Mouse (Mus musculus): Measurements from ENCODE around the gene Camp. TPM values are rescaled to one million over a fixed set of nuclear protein-coding genes. Genes with fewer than 3 reads are reported as not detected.

Camp gene
- total RNA-seq (2021) = not detected

DNA sequence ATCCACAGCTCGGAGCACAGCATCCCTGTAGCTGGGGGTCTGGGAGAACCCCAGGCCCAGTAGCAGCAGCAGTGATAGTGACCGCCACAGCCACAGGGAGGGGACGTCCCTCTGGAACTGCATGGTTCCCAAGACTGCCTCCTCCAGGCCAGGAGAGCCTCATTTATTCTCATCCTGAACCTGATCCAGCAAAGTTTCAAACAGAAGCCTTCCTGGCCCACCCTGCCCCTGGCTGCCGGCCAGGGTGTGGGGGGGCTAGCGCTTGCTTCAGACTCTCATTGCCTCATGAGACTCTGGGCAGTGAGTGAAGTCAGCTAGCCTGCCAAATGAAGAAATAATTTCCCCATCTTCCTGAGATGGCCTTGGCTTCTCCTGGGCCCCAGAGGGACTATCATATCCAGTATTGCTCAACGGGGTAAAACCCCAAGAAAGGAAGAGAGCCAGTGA lies at the start of gene Camp:
TSS of gene Camp (minus strand) at position 306 of the 447 bp plus-strand sequence.
- intact Hi-C loops (cut with DNase I) = no loop called here
- DNase-seq (ENCODE audit: extremely low spot score in 1 of 2, low spot score in 2 of 2) = peak in 1 of 2 experiments; percentile 30

DNA sequence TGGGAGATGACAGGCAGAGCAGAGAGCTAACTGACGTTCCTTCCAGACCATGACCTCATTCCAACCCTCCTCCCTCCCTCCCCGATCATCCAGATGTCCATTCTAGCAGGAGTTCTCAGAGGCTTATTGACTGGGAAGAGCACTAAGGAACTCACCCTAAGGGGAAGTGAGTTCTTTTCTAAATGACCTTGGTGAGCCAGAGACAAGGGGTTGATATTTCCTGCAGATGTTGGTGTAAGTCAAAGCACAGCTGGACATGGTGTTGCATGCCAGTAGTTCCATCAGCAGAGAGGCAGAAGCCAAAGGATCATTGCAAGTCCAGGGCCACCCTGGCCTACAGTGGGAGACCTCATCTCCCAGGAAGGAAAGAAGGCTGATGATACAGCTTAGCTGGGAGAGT lies 48.6 kb upstream of the Camp start:
- DNase-seq (ENCODE audit: extremely low spot score in 1 of 2, low spot score in 2 of 2) = no peak
- intact Hi-C loops (cut with DNase I) = no loop called here

DNA sequence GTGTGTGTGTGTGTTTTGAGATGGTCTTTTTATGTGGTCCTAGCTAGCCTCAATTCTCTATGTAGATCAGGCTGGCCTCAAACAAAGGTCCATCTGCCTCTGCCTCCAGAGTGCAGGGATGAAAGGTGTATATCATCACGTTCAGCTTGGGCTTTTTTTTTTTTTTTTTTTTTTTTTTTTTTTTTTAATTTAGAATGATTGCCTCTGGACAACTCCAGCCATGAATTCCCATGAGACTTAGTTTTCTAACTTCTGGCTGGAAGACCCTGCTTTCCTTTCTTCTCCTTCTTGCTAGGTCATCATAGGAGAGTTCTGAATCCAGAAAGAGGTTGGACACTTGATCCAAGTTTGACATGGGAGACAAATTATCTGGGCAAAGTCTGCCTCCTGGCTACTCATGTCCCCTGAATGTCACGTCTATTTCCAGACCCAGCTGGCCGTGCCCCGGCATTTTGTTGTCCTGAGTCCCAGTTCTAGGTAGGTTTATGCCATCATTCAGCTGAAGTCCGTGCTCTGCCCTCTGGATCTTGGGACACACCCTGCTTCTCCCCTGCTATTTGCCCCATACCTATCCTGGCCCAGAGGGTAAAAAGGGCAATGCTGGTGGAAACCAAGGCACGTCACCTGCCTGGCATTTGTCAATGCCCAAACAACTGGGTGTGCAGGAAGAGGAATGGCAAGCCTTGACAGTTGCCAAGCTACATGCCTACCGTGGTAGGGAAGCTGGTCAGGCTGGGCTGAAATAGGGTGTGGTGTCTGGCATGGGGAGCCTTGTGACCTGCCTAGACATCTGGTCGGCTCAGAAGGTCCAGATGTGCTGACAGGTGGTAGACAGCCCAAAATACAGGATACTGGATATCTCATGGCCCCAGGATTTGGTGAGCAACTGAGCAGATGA lies 47.1 kb upstream of the Camp start:
- intact Hi-C loops (cut with DNase I) = no loop called here

DNA sequence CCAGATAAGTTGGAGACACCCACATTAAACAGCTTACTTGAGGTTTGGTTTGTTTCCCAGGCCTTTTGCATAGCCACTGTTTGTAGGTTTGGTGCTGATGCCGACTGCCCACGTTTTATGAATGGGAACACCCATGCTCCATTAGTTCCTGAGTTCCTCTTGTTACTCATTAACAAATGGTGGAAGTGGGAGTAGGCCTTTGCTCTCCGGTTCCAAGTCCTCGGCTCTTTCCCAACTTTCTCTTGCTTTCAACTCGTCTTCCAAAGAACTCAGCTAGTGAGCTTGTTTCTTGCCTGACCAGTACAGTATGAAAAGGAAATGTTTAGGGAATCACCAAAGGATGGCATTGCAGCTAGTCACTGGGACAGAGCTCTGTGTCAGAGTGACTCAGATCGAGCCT lies 46.2 kb upstream of the Camp start:
- DNase-seq (ENCODE audit: extremely low spot score in 1 of 2, low spot score in 2 of 2) = no peak
- intact Hi-C loops (cut with DNase I) = no loop called here

More for the DNA sequence above, 47.1 kb upstream of the Camp start:
- DNase-seq (ENCODE audit: extremely low spot score in 1 of 2, low spot score in 2 of 2) = no peak

DNA sequence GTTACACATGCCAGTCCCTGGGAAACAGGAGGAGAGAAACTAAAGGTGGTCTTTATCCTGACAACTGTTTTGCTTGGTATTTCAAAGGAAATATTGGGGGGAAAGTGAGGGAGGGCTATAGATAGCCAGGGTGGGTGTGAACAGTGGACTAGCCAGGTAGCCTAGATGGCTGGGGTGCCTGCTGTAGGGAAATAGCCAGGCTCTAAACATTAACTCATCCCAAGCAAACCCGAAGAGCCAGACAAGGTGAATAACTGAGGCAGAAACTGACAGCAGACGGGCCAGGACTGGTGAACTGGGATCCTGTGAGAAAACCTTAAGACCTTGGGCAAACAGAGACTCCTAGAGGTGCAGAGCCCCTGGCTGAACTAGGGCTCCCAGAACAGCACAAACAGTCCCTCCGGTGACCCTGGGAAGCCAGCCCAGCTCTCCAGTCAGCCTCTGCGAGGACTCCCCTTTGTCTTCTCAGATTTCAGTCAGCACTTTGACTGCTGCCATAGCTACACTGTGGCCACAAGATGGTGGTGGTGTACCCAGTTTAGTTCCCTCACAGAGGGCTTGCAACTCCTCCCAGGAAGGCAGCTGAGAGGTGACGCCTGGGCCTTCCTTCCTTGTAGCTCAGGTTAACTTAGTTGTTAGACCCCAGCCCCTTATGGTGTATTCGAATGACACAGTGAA lies 45.1 kb upstream of the Camp start:
- intact Hi-C loops (cut with DNase I) = loop anchor here (5.0 kb wide), 3 partner anchors 38 to 178 kb away; partner anchors contain the start of gene Map4
- DNase-seq (ENCODE audit: extremely low spot score in 1 of 2, low spot score in 2 of 2) = peak; percentile 74 to 85

DNA sequence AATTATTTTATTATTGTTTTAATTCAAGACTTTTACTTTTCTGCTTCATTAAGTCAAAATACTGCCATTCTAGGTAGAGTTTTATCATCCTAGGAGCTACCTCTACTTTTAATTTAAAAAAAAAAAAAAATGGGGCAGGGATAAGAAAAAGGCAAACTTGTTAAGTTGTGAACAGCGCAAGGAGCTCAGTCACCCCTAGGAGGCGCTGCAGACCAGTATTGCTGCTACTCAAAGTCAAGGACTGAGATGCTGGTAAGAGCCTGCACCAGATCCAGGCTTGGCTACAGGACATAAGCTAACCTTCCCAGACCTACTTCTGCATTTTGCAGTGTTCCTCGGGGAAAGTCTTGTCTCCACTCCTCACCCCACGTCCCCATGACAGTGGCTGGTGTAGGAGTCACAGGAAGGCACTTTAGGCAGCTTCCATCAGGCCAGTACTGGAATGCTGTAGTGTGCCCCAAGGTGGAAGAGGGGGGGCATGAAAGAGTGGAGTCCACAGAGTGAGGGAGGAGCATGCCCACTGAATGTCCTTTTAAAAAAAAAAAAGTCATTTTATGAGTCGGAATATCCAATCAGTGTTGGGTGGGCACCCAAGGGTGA lies 43.3 kb upstream of the Camp start:
- DNase-seq (ENCODE audit: extremely low spot score in 1 of 2, low spot score in 2 of 2) = peak; percentile 61 to 85
- intact Hi-C loops (cut with DNase I) = loop anchor here (5.0 kb wide), 3 partner anchors 40 to 180 kb away; partner anchors contain the start of gene Map4

DNA sequence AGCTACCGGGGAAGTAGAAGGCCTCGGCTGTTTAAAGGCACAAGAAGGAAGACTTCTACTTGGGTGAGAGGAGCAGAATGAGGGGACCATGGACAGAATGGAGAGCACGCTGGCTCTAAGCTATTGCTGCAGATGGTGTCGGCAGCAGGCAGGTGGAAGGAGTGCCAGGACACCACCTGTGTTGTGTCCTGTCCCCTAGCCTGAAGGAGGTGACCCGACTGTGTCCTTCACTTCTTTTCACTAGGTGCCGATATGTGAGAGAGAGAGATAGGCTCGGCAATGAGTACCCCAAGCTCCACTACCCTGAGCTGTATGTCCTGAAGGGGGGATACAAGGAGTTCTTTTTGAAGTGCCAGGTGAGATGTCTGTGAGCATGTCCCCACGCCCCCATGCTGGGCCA lies 42.1 kb upstream of the Camp start:
- no peak for DNase-seq (ENCODE audit: extremely low spot score in 1 of 2, low spot score in 2 of 2)
- intact Hi-C loops (cut with DNase I) = loop anchor here (5.0 kb wide), 3 partner anchors 41 to 181 kb away; partner anchors contain the start of gene Map4

DNA sequence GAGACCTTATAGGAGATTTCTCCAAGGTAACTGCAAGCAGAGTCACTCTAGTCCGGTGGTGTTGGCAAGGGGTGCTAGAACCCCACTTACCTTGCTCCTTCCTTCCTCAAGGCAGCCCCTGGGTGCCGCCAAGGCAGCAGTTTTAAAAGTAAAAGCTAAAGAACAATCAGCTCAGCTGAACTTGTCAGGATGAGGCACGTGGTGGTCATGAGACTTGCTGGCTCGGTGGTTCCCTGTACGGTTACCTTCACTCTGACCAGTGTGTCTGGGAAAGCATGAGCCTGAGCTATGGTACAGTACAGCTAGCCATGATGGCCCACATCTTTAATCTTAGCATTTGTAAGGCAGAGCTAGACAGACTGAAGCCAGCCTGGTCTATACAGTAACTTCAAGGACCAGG lies 37.9 kb upstream of the Camp start:
- intact Hi-C loops (cut with DNase I) = no loop called here
- DNase-seq (ENCODE audit: extremely low spot score in 1 of 2, low spot score in 2 of 2) = no peak

DNA sequence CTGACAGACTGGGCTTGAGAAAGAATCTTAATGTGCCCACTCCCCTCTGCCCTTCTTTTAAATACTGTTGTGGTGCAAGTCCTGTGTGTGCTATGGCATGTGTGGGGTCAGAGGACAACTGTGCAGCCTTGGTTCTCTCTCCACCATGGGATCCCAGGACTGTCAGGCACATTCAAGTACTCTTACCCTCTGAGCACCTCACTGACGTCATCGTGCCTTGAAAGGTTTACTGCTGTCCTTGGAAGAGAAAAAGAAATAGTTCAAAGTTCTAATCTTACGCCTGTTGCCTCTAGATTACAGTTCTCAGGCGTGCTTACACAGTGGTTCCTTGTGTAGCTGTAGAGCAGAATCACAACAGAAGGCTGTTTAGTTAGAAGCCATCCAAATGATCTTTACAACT lies 36.8 kb upstream of the Camp start:
- no peak for DNase-seq (ENCODE audit: extremely low spot score in 1 of 2, low spot score in 2 of 2)
- intact Hi-C loops (cut with DNase I) = no loop called here

DNA sequence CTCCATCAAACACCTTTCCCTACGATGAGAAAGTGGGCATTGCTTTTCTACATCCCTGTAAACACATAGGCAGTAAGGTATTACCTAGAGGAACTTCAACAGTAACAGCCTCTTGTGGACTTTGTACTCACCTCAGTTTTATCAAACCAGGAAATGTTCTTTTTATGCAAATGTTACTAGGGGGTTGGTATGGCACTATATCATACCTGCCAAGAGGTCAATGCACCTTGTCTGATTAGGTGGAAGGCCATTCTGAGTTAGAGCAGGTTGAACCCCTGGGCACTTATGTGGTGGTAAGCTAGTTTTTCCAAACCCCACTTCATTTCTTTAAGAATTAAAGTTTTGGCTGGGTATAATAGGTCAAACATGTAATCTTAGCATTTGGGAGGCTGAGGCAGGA lies 29.9 kb upstream of the Camp start:
- intact Hi-C loops (cut with DNase I) = no loop called here
- no peak for DNase-seq (ENCODE audit: extremely low spot score in 1 of 2, low spot score in 2 of 2)

DNA sequence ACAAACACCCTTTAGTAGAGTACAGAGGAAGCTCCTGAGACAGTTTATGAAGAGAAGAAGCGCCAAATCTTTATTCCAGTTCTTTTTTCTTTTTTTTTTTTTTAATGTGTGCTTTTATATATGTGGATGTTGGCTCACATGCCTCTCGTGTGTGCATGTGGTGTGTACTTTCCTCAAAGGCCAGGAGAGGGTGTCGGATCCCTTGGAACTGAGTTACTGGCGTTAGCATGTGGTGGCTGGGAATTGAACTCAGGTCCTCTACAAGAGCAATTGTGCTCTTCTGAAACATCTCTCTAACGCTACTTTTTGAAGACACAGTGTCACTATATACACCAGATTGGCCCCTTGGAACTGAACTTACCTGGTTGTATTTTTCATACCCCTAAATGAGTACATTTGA lies 28.2 kb upstream of the Camp start:
- DNase-seq (ENCODE audit: extremely low spot score in 1 of 2, low spot score in 2 of 2) = no peak
- intact Hi-C loops (cut with DNase I) = no loop called here

DNA sequence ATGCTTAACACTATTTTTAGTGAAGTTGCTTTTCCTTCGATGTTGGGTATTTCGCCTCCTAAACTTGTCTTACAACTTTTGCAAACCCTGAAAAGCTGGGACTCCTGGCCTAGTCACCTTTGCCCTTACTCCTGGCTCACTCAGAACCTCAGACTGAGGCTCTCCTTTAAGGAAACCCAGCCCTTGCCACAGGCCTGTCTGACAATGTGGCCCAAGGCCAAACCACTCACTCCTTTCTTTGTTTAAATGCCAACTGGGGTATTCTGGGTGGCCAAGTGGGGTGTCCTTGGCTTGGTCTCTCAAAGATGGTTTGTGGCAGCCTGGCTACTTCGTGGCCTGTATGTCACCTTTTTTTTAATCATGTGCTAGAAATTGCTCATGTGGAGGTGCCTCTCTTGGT lies 27.3 kb upstream of the Camp start:
- intact Hi-C loops (cut with DNase I) = no loop called here
- DNase-seq (ENCODE audit: extremely low spot score in 1 of 2, low spot score in 2 of 2) = peak in 1 of 2 experiments; percentile 34

DNA sequence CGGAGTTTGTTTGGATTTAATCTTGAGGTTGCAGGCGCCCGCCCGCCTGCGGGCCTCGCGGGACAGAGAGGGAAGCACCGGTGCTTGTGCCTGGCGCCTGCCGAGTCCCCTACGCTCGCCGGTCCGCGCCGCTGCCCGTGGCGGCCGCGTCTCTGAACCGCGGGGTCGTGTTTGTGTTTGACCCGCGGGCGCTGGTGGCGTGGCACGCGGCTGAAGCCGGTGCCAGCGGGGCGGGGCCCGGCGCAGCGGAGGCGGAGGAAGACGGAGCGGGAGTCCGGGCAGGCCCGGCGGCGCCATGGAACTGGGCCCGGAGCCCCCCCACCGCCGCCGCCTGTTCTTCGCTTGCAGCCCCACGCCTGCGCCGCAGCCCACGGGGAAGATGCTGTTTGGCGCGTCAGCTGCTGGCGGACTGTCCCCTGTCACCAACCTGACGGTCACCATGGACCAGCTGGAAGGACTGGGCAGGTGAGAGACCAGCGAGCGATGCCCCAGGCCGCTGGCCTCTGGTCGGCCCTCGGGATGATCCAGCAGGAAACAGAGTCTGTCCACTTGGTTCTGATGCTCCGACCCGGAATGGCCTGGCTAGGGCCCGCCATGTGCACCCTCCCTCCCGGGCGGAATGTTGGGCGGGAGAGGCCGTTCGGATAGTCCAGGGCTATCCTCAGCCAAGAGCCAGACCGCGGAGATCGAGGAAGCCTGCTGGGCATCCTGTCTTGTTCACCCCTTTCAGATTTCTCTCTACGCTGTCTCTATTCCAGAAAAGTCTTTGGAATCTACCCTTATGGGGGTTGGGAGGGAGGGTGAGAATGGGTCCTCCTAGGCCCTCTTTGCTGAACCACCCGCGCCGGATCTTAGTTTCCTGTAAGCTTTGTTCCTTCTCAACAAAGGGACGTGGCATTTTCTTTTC lies 26.5 kb upstream of the Camp start:
- peak; percentile 21 to 85 for DNase-seq (ENCODE audit: extremely low spot score in 1 of 2, low spot score in 2 of 2)
- intact Hi-C loops (cut with DNase I) = no loop called here

DNA sequence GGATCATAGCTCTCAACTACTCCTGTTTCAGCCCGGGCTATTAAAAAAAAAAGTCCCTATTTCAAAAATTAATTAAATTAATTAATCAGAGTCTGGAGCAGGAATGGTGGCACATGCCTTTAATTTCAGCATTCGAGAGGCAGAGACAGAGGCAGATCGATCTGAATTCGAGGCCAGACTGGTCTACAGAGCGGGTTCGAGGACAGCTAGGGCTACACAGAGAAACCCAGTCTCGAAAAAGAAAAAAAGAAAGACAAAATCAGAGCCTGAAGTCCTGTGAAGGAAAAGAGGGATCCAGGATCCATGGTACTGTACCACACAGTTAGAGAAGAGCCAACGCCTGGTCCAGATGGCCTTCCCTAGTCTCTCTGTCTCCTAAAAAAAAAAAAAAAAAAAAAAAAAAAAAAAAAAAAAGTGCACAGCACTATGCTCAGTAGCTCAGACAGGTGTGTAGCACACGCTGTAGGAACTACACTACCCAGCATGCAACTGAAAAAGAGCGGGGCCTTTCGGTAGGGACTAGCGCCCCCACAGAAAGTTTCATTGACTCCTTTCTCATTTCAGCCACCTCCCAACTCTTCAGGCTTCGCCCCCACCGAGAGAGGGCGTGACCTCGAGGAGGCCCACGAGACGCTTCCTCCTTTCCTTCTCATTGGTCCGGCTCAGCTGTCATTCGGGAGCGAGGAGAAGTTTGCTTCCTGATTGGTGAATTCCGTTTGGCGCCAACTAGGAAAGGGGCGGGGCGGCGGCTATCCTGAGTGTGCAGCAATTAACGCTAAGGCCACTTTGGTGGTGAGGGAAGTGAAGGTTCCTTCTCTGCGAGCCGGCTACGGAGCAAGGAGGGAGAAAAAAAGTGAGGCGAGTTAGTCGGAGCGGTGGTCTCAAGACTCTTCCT lies 25.6 kb upstream of the Camp start, which contains the start of gene Cdc25a:
TSS of gene Cdc25a (plus strand) at position 783 of the 895 bp plus-strand sequence.
- intact Hi-C loops (cut with DNase I) = no loop called here

DNA sequence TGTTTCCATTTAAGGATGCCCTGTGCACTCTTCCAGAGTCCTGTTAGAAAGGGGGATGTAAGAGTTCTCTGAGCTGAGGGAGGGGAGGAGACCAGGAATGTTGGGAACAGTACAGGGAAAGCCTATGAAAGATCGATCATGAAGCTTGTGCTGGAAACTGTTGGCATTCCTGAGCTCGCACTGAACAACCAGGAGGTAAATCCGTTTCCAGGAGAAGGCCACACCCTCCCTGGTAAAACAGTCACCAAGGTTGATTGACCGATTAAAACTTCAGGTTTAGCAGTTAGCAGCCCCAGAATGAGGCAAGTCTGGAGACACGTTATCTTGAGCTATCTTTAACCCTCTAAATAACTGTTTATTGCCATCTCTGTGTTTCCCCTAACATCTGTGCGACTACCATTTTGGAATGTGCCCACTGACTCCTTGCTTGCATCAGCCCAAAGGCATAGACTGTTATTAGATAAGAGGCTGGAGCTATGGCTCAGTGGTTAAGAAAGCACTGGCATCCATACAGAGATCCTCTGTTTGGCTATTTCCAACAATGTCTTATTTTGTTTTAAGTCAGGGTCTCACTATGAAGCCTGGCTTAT lies 21.7 kb upstream of the Camp start:
- intact Hi-C loops (cut with DNase I) = no loop called here
- no peak for DNase-seq (ENCODE audit: extremely low spot score in 1 of 2, low spot score in 2 of 2)

More for the DNA sequence above, 25.6 kb upstream of the Camp start, which contains the start of gene Cdc25a:
- DNase-seq (ENCODE audit: extremely low spot score in 1 of 2, low spot score in 2 of 2) = peak; percentile 97

DNA sequence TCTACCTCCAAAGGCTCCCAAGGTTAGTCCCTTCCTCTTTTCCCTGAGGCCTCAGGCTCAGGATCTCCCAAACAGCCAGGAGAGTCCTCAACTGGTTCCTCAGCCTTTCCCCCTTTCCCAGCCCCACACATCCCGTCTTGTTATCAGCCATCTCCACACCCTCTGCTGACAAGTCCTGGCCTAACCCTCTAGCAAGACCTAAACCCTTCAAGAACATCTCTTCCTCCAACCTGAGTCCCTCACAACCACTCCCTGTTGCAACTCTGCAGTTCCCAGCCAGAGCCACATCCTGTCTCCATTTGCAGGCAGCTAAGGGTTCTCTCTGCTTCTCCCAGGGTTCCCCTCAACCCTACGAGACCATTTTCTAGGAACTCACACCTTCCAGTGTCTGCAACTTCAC lies 16.8 kb upstream of the Camp start:
- intact Hi-C loops (cut with DNase I) = loop anchor here (10.0 kb wide), 1 partner anchor 741 kb away; no protein-coding TSS in a partner anchor
- no peak for DNase-seq (ENCODE audit: extremely low spot score in 1 of 2, low spot score in 2 of 2)

DNA sequence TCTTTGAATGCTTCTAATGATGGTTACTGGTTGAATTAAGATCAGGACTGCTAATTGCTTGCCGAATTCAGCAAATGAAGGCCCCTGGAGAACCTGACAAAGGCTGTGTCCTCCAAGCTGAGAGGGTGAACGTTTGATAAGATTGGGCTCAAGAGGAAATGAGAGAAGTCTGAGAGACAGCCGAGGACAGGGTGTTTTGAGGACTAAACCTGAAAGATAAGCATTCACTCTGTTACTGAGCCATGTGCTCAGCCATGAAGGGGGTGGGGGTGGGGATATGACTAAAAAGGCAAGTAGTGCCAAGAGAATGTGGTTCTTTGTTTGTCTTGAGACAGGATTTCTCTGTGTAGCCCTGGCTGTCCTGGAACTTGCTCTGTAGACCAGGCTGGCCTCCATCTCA lies 13.7 kb upstream of the Camp start:
- DNase-seq (ENCODE audit: extremely low spot score in 1 of 2, low spot score in 2 of 2) = no peak
- intact Hi-C loops (cut with DNase I) = loop anchor here (5.0 to 10.0 kb wide), 2 partner anchors 738 to 776 kb away; no protein-coding TSS in a partner anchor
